Mouse (Mus musculus) ES-Bruce4 (cell line): Measurements from ENCODE around the gene Pglyrp3. TPM values are rescaled to one million over a fixed set of nuclear protein-coding genes. Genes with fewer than 3 reads are reported as not detected.
A peak's percentile ranks its signal among the peaks of the same experiment; 100 is the strongest.

Experiments
- H3K27ac ChIP-seq: 2 replicates; pipeline ENCODE4 v1.5.1; 2012; ENCODE audit warnings: low read length, inconsistent platforms; ENCODE audit not compliant: insufficient read depth
- H3K27me3 ChIP-seq: 2 replicates; pipeline ENCODE4 v1.6.1; 2012; ENCODE audit warnings: mild to moderate bottlenecking, low read length, inconsistent platforms; ENCODE audit not compliant: control insufficient read depth, poor library complexity, insufficient read depth, severe bottlenecking
- H3K36me3 ChIP-seq: 2 replicates; pipeline ENCODE4 v1.6.1; 2012; ENCODE audit warnings: inconsistent platforms, mild to moderate bottlenecking, low read length, moderate library complexity; ENCODE audit not compliant: control insufficient read depth, poor library complexity, insufficient read depth, severe bottlenecking
- H3K4me1 ChIP-seq: one replicate; pipeline ENCODE4 v1.8.1; 2011; ENCODE audit warnings: low read length; ENCODE audit not compliant: control insufficient read depth, insufficient read depth
- H3K4me3 ChIP-seq: 2 replicates; pipeline ENCODE4 v1.5.1; 2011; ENCODE audit warnings: low read depth, mild to moderate bottlenecking, low read length
- H3K9ac ChIP-seq: 2 replicates; pipeline ENCODE4 v1.6.1; 2012; ENCODE audit warnings: low read depth, mild to moderate bottlenecking, inconsistent platforms; ENCODE audit not compliant: poor library complexity, severe bottlenecking
- H3K9me3 ChIP-seq: replicated peaks from 2 replicates; pipeline ENCODE4 v1.6.1; 2012; ENCODE audit warnings: mild to moderate bottlenecking, low read length, inconsistent platforms; ENCODE audit not compliant: control insufficient read depth, poor library complexity, insufficient read depth, severe bottlenecking
- CTCF ChIP-seq: IDR thresholded peaks from one replicate; pipeline ENCODE4 v1.8.1; 2011; ENCODE audit warnings: low read depth, low read length
- EP300 ChIP-seq: IDR thresholded peaks from 2 replicates; pipeline ENCODE4 v1.6.1; 2011; ENCODE audit warnings: low read depth, low read length; ENCODE audit not compliant: insufficient read depth
- POLR2A ChIP-seq: IDR thresholded peaks from one replicate; pipeline ENCODE4 v1.8.1; 2011; ENCODE audit warnings: low read length; ENCODE audit not compliant: insufficient read depth
- polyA plus RNA-seq: library from polyadenylated mRNA; stranded (reverse); fragments of >200 nt; gene quantifications from 2 replicates; pipeline ENCODE4 v1.2.4, GENCODE M21; 2011; ENCODE audit warnings: low read depth; ENCODE audit not compliant: missing spikeins, insufficient read depth, insufficient read length

Gene Pglyrp3
- polyA plus RNA-seq, 1 experiment: not detected

- TF ChIP-seq EP300 (no peak), POLR2A (no peak), CTCF (no peak)
- H3K27me3 ChIP-seq: peaks cover 26% of the 10 kb centered on the region
- H3K27ac ChIP-seq: no peak overlapping the region
- H3K4me1 ChIP-seq: no peaks in the 10 kb centered on the region
- no peaks in the 10 kb centered on the region for H3K36me3 ChIP-seq
- H3K4me3 ChIP-seq: peak overlapping the region; percentile 70
- H3K9me3 ChIP-seq: no peaks in the 10 kb centered on the region
- peak overlapping the region; percentile 97 for H3K9ac ChIP-seq
Observed at GRCm38 (mm10) chr3:92080462-92081284, 66.3 kb downstream of the Pglyrp3 start.

Other genes starting within 250 kb of the Pglyrp3 start
- 0.34 and 0.38 TPM in 2 replicates for gene Lor, start 68.6 kb downstream of the Pglyrp3 start, polyA plus RNA-seq
- gene Prr9, start 109.4 kb downstream of the Pglyrp3 start, polyA plus RNA-seq: not detected in 2 replicates
- not detected in 2 replicates for gene Lelp1, start 128.2 kb downstream of the Pglyrp3 start, polyA plus RNA-seq
- 1.4 and 1.7 TPM in 2 replicates for gene Sprr2a1, start 201.2 kb downstream of the Pglyrp3 start, polyA plus RNA-seq
- 133 and 151 TPM in 2 replicates for gene Sprr2a2, start 201.3 kb downstream of the Pglyrp3 start, polyA plus RNA-seq